Mouse (Mus musculus): Measurements from ENCODE around the gene Tpp2. TPM values are rescaled to one million over a fixed set of nuclear protein-coding genes. Genes with fewer than 3 reads are reported as not detected.
"Not testable (repeated sequence)": the region's sequence is repeated elsewhere in the genome, so short reads cannot be mapped to it uniquely, and the experiment has no call there.

The Tpp2 gene
- 67.0 and 67.8 TPM in 2 replicates for polyA plus RNA-seq (2016; fragmentation: Nextera tagmentation; extraction: Ambion mirVana)

DNA sequence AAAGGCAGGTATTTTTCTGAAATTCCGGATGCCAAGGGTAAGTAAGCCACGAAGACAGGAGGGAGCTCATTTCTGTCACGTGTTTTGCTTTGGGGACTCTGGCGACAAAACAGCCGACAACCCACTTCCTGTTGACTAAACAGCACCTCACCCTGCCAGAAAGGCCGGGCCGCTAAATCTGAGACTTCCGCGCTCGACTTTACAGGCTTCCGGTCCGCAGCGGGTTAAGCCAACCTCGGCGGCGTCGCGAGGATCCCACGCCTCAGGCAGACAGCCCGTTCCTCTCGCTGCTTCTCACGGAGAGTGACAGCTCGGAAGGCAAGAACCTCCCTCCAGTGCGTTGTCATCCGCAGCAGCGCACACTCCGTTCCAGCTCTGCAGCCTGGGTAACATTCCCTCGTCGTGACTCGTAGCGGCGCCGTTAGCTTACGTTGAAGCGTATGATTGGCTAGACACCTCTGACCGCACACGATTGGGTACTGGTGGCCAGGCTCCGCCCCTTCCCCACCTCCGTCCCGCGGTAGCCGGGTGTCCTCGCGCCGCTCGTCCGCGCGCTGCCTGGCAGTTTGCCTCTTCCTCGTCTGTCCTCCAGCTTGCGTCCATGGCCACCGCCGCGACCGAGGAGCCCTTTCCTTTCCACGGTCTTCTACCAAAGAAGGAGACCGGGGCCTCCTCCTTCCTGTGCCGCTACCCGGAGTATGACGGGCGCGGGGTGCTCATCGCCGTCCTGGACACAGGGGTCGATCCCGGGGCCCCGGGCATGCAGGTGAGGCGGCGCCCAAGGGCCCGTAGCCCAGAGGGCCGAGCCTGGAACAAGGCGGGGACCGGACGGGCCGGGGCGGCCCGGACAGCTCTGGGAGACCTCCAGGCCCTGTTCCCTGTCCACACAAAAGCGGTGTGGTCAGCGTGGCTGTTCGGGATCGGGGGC is at the start of gene Tpp2:
Tpp2 (plus strand) TSS at position 160 of the 928 bp plus-strand sequence.
- no peaks in the 10 kb centered on the region for H3K27me3 ChIP-seq
- peak; percentile 100 for ATAC-seq (ENCODE audit: insufficient number of reproducible peaks, insufficient read depth, low FRiP score, low TSS enrichment)
- H3K36me3 ChIP-seq: no peaks in the 10 kb centered on the region
- peak within 1 kb of the TSS; percentile 97 for H3K9ac ChIP-seq
- peak within 1 kb of the TSS; percentile 97 for H3K4me3 ChIP-seq
- H3K9me3 ChIP-seq: no peaks in the 10 kb centered on the region
- WGBS: under 1% methylated on average over 80 of the region's 81 CpGs
- H3K4me2 ChIP-seq (replicated peaks): peak within 1 kb of the TSS; percentile 57
- H3K27ac ChIP-seq: peak within 1 kb of the TSS; percentile 93
- peaks cover 13% of the 10 kb centered on the region for H3K4me1 ChIP-seq

GRCm38 (mm10) chr1:43888358-43888757 is 45.1 kb upstream of the Tpp2 start:
- 88% methylated on average over 11 of the region's 11 CpGs for WGBS
- H3K4me2 ChIP-seq (replicated peaks); H3K4me1 ChIP-seq; H3K4me3 ChIP-seq; H3K27me3 ChIP-seq; H3K36me3 ChIP-seq; H3K27ac ChIP-seq; H3K9ac ChIP-seq; ATAC-seq (ENCODE audit: insufficient number of reproducible peaks, insufficient read depth, low FRiP score, low TSS enrichment); H3K9me3 ChIP-seq: not testable (repeated sequence)

DNA sequence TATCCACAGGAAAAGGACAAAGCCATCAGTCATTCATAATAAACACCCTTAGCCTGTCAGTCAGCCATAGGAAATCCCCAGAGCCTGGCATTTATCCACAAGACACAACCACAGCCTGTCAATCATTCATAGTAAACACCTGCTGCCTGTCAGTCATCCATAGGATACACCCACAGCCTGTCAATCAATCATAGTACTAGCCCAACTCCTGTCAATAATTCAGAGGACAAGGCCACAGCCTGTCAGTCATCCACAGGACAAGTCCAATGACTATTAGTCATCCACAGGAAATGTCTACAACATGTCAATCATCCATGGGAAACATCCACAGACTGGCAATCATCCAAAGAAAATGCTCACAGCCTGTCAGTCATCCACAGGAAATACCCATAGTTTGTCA is 37.7 kb upstream of the Tpp2 start:
- Histone ChIP-seq H3K9ac (no peak overlapping the region), H3K4me2 (replicated peaks) (no peak overlapping the region), H3K4me1 (no peaks in the 10 kb centered on the region), H3K4me3 (no peak overlapping the region), H3K36me3 (no peaks in the 10 kb centered on the region), H3K27me3 (no peaks in the 10 kb centered on the region), H3K27ac (no peak overlapping the region), H3K9me3 (no peaks in the 10 kb centered on the region)
- no peak for ATAC-seq (ENCODE audit: insufficient number of reproducible peaks, insufficient read depth, low FRiP score, low TSS enrichment)

- Histone ChIP-seq H3K27ac (no peak overlapping the region), H3K4me3 (no peak overlapping the region), H3K36me3 (no peaks in the 10 kb centered on the region), H3K27me3 (no peaks in the 10 kb centered on the region), H3K9ac (no peak overlapping the region), H3K9me3 (no peaks in the 10 kb centered on the region), H3K4me2 (replicated peaks) (no peak overlapping the region), H3K4me1 (no peaks in the 10 kb centered on the region)
- no peak for ATAC-seq (ENCODE audit: insufficient number of reproducible peaks, insufficient read depth, low FRiP score, low TSS enrichment)
- WGBS: 85% methylated on average over 2 of the region's 2 CpGs
These were observed 36.3 kb upstream of the Tpp2 start for GRCm38 (mm10) chr1:43897131-43897530.

DNA sequence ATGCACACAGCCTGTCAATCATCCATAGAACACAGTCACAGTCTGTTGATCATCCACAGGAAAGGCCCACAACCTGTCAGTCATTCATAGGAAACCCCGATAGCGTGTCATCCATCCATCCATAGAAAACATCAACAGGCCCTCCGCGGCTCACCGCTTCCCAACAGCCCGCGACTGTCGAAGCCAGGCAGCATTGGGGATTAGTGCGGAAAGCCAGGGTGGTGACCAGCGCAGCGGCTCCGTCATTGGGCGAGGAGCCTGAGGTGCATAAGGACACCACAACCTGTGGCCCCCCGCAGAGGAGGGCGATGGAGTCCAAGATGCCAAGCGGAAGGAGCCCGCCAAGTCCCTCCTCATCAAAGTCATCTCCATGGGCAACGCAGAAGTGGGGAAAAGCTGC is 35.5 kb upstream of the Tpp2 start:
- no peak overlapping the region for H3K27ac ChIP-seq
- 85% methylated on average over 18 of the region's 18 CpGs for WGBS
- no peak overlapping the region for H3K9ac ChIP-seq
- no peaks in the 10 kb centered on the region for H3K36me3 ChIP-seq
- no peaks in the 10 kb centered on the region for H3K27me3 ChIP-seq
- H3K4me3 ChIP-seq: no peak overlapping the region
- H3K9me3 ChIP-seq: no peaks in the 10 kb centered on the region
- no peak overlapping the region for H3K4me2 ChIP-seq (replicated peaks)
- H3K4me1 ChIP-seq: no peaks in the 10 kb centered on the region
- no peak for ATAC-seq (ENCODE audit: insufficient number of reproducible peaks, insufficient read depth, low FRiP score, low TSS enrichment)

DNA sequence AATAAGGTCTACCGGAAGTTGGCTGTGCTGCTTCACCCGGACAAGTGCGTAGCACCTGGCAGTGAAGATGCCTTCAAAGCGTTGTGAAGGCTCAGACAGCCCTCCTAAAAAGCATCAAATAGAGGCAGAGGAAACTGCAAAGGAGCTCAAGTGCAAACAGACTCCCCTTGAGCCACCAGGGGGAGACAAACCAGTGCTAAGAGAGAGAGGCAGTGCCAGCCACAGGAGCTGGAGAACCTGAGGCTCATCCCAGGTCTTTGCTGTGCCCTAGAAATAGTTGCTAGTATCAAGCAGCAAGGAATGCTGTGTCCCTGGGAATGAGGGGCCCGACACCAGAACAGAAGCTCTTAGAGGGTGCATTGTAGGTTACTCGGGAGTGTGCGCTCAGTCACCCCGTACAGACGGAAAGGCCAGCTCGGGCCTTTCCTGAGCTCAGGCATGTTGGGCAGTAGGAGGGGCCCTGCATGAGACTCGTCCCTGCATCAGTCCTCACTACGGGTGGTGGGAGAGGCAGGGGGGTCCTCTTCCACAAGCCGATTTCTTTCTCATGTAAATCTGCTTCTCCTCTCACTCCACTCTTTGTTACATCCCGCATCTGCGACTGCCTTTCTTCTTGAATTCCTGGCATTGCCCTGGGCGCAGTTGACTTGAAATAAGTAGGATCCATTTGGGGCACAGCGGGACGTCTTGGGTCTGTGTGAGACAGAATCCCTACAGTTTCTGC is 34.3 kb upstream of the Tpp2 start:
- peak; percentile 64; the same call in 1 of the 2 replicates for ATAC-seq (ENCODE audit: insufficient number of reproducible peaks, insufficient read depth, low FRiP score, low TSS enrichment)
- H3K9me3 ChIP-seq: no peaks in the 10 kb centered on the region
- H3K4me2 ChIP-seq (replicated peaks): peak overlapping the region; percentile 46
- H3K27ac ChIP-seq: no peak overlapping the region
- H3K27me3 ChIP-seq: no peaks in the 10 kb centered on the region
- WGBS: 12% methylated on average over 18 of the region's 18 CpGs
- H3K4me1 ChIP-seq: no peaks in the 10 kb centered on the region
- H3K36me3 ChIP-seq: no peaks in the 10 kb centered on the region
- H3K4me3 ChIP-seq: peak overlapping the region; percentile 24; the same call in 1 of the 2 replicates
- H3K9ac ChIP-seq: 0 out of 2 replicates have a peak overlapping the region, but pooled peaks have one; percentile 10

DNA sequence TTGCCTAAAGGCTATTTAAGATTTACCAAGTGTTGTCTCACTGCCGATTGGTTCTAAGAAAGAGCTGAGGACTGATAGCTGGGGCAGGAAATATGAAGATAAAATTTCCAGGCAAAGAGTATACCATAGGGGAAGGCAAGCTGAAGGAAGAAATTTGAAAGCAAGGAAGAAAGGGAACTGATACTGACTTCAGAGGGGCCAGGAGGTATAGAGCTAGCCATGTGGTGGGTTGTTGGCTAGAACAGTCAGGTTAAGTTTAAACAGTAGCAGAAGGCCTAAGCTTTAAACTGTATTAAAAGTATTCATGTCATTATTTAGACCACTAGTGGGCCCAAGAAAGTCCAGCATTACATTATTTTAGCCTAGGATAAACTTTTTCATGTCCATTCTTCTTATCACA is 31.0 kb upstream of the Tpp2 start:
- Histone ChIP-seq H3K4me1 (no peaks in the 10 kb centered on the region), H3K27me3 (no peaks in the 10 kb centered on the region), H3K36me3 (no peaks in the 10 kb centered on the region), H3K9ac (no peak overlapping the region), H3K27ac (no peak overlapping the region), H3K4me2 (replicated peaks) (no peak overlapping the region), H3K9me3 (no peaks in the 10 kb centered on the region), H3K4me3 (no peak overlapping the region)
- WGBS: 90% methylated on average over 1 of the region's 1 CpGs
- ATAC-seq (ENCODE audit: insufficient number of reproducible peaks, insufficient read depth, low FRiP score, low TSS enrichment): no peak

GRCm38 (mm10) chr1:43902855-43903254 is 30.6 kb upstream of the Tpp2 start:
- ATAC-seq (ENCODE audit: insufficient number of reproducible peaks, insufficient read depth, low FRiP score, low TSS enrichment): no peak
- 71% methylated on average over 4 of the region's 4 CpGs for WGBS

GRCm38 (mm10) chr1:43915428-43915827 is 18.0 kb upstream of the Tpp2 start:
- Histone ChIP-seq H3K9me3 (no peaks in the 10 kb centered on the region), H3K4me2 (replicated peaks) (no peak overlapping the region), H3K4me1 (no peaks in the 10 kb centered on the region), H3K4me3 (no peak overlapping the region), H3K27ac (no peak overlapping the region), H3K36me3 (no peaks in the 10 kb centered on the region), H3K9ac (no peak overlapping the region), H3K27me3 (no peaks in the 10 kb centered on the region)
- ATAC-seq (ENCODE audit: insufficient number of reproducible peaks, insufficient read depth, low FRiP score, low TSS enrichment): no peak
- 49% methylated on average over 2 of the region's 2 CpGs for WGBS

More at GRCm38 (mm10) chr1:43902855-43903254, 30.6 kb upstream of the Tpp2 start:
- no peak overlapping the region for H3K4me3 ChIP-seq
- H3K36me3 ChIP-seq: no peaks in the 10 kb centered on the region
- no peak overlapping the region for H3K4me2 ChIP-seq (replicated peaks)
- H3K27ac ChIP-seq: no peak overlapping the region
- H3K4me1 ChIP-seq: no peaks in the 10 kb centered on the region
- H3K27me3 ChIP-seq: no peaks in the 10 kb centered on the region
- H3K9ac ChIP-seq: no peak overlapping the region
- no peaks in the 10 kb centered on the region for H3K9me3 ChIP-seq

- WGBS: 56% methylated on average over 2 of the region's 2 CpGs
- H3K4me2 ChIP-seq (replicated peaks): no peak overlapping the region
These were observed 16.6 kb upstream of the Tpp2 start for GRCm38 (mm10) chr1:43916854-43917253.

GRCm38 (mm10) chr1:43934416-43934810 is 966 bp downstream of the Tpp2 start:
- Histone ChIP-seq H3K9me3 (no peaks in the 10 kb centered on the region), H3K27ac (peak overlapping the region; percentile 93), H3K4me2 (replicated peaks) (peak overlapping the region; percentile 57), H3K4me3 (peak overlapping the region; percentile 97), H3K9ac (peak overlapping the region; percentile 97), H3K4me1 (peaks cover 13% of the 10 kb centered on the region), H3K27me3 (no peaks in the 10 kb centered on the region), H3K36me3 (no peaks in the 10 kb centered on the region)
- ATAC-seq (ENCODE audit: insufficient number of reproducible peaks, insufficient read depth, low FRiP score, low TSS enrichment): no peak
- 1% methylated on average over 17 of the region's 17 CpGs for WGBS

More at GRCm38 (mm10) chr1:43916854-43917253, 16.6 kb upstream of the Tpp2 start:
- H3K9ac ChIP-seq: no peak overlapping the region
- no peak overlapping the region for H3K27ac ChIP-seq
- no peak overlapping the region for H3K4me3 ChIP-seq
- no peaks in the 10 kb centered on the region for H3K36me3 ChIP-seq
- no peaks in the 10 kb centered on the region for H3K27me3 ChIP-seq
- H3K9me3 ChIP-seq: no peaks in the 10 kb centered on the region
- no peak for ATAC-seq (ENCODE audit: insufficient number of reproducible peaks, insufficient read depth, low FRiP score, low TSS enrichment)
- H3K4me1 ChIP-seq: no peaks in the 10 kb centered on the region

- Histone ChIP-seq H3K4me2 (replicated peaks) (no peak overlapping the region), H3K4me3 (no peak overlapping the region), H3K36me3 (peaks cover 15% of the 10 kb centered on the region), H3K27ac (no peak overlapping the region), H3K4me1 (peaks cover 13% of the 10 kb centered on the region), H3K27me3 (no peaks in the 10 kb centered on the region), H3K9me3 (no peaks in the 10 kb centered on the region), H3K9ac (no peak overlapping the region)
- 94% methylated on average over 1 of the region's 1 CpGs for WGBS
- no peak for ATAC-seq (ENCODE audit: insufficient number of reproducible peaks, insufficient read depth, low FRiP score, low TSS enrichment)
These were observed 5.9 kb downstream of the Tpp2 start for GRCm38 (mm10) chr1:43939310-43939709.

Data from embryonic facial prominence, embryonic 12.5 days (tissue).